Mouse (Mus musculus) lung, postnatal 0 days (tissue): ENCODE results near the gene Nomo1.

Source experiments
- CTCF ChIP-seq: IDR thresholded peaks from 2 replicates; pipeline ENCODE4 v1.5.1; 2016; ENCODE audit warnings: antibody characterized with exemption, mild to moderate bottlenecking
- EP300 ChIP-seq: IDR thresholded peaks from 2 replicates; pipeline ENCODE4 v1.6.1; 2016; ENCODE audit warnings: antibody characterized with exemption, mild to moderate bottlenecking, control low read depth

DNA sequence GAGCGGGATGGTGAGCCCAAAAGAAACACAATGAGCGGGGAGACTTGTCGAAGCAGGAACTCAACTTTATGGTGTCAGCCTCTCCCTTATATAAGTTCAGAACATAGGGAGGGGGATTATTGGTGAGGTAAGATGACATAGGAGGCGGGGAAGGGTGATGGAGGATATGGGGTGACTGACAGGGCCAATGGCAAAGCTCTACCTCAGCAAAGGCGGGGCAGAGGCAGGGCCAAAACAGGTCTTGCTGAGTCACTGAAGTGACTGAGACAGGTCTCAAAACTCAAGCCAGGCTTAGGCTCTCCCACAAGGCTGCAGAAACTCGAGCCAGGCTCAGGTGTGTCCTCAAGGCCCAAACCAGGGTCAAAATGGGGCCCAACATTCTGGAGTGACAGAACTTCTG lies 52.9 kb downstream of the Nomo1 start:
- TF ChIP-seq CTCF (no peak), EP300 (no peak)
